Mouse (Mus musculus) stomach, postnatal 0 days (tissue): ENCODE data around the gene 1700020N01Rik.

ENCODE experiments used
- CTCF ChIP-seq: IDR thresholded peaks from 2 replicates; pipeline ENCODE4 v1.5.1; 2016; ENCODE audit warnings: antibody characterized with exemption, low read depth, mild to moderate bottlenecking, moderate library complexity
- EP300 ChIP-seq: optimal IDR thresholded peaks from 2 replicates; pipeline ENCODE3; 2016; ENCODE audit warnings: antibody characterized with exemption

- TF ChIP-seq CTCF (no peak), EP300 (no peak)
Observed at GRCm38 (mm10) chr10:21604476-21604875, 11.5 kb downstream of the 1700020N01Rik start.
